Mouse (Mus musculus): ENCODE results near the gene Efcab11. TPM values are rescaled to one million over a fixed set of nuclear protein-coding genes. Genes with fewer than 3 reads are reported as not detected.

The Efcab11 gene
- polyA plus RNA-seq, 1 experiment, result 4.0 TPM

DNA sequence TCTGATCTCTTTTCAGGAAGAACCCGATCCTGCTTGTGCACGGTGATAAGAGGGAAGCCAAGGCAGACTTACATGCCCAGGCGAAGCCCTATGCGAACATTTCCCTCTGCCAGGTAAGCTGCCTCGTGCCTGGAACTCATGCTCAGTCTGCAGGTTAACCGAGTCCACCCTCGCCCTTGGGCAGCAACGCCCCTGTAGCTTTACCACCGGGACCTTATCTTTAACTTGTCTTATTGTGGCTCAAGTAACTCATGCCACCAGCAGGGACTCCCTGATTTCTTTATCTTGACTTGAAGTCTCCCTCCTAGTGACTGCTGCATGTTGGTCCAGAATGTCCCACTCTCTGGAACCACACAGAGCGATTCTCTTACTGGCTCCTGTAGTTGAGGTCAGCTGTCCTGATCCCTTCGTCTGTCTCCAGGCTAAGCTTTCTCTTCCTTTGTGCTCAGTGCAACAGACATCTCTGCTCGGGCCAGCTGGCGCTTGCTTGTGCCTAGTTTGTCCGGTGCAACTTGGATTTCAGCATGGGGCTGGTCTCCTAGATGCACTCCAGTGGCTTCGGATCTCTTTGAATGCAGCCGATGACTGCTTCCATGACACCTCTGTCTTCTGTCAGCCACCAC lies 14.1 kb upstream of the Efcab11 start:
- no peak for TF ChIP-seq GATA1 (IDR thresholded peaks at IDR 0.05; ENCODE audit: low read length)

DNA sequence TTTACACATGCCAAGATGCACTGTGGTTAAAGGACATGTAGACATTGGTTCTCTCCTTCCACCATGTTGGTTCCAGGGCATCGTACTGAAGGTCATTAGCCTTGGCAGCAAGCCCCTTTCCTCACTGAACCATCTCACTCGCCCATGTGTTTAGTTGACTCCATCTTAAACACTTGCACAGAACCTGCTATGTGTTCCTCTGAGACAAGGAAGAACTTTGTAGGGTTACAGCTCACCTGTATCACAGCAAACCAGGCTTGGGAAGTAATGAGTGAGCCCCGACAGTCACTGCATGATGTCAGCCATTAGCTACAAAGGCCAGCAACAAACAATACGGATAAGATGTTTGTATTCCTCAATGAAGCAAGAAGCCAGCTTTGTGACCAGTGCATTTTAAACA lies 13.6 kb upstream of the Efcab11 start:
- TF ChIP-seq GATA1 (IDR thresholded peaks at IDR 0.05; ENCODE audit: low read length), result no peak

DNA sequence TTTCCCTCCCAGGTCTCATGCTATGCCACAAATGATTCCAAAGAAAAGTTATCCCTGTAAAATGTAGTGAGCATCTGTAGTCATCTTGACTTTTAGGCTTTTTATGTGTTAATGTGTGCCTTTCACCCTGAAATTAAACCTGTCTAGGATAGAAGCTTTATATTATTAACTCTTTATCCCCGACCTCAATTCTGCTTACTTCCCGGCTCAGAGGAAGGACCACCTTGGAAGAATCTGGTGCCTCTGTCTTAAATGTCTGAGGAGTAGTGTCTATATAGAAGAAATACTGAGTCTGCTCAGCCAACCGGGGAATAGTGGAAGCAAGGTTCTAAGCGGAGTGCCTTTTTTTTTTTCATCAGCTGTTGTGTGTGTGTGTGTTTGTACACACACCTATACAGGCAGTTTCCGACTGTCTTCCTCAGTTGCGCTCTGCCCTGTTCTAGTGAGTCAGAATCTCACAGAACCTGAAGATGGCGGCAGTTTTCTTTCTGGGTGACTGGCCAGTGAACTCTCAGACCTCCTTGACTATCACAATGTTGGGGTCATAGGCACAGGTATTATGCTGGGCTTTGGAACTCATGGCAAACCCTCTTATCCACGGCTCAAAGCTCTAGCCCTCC lies 1.2 kb upstream of the Efcab11 start:
- TF ChIP-seq GATA1 (IDR thresholded peaks at IDR 0.05; ENCODE audit: low read length), result no peak

DNA sequence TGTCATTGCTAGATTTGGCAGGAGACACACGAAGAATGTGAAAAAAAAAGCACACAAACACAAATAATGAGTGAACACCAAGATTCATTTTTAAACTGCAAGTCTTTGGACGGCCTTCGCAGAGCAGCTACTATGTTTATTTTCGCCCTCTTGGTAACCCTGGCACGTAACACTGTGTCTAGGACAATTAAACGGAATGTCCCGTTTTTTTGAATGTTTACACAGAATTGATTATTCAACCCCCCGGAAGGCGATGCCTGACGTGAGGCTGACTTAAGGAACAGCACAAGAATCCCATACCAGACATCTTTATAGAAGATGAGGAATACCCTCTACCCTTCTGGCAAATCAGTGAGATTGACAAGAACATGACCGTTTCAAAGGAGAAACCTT lies 530 bp downstream of the Efcab11 start:
- no peak for TF ChIP-seq GATA1 (IDR thresholded peaks at IDR 0.05; ENCODE audit: low read length)

DNA sequence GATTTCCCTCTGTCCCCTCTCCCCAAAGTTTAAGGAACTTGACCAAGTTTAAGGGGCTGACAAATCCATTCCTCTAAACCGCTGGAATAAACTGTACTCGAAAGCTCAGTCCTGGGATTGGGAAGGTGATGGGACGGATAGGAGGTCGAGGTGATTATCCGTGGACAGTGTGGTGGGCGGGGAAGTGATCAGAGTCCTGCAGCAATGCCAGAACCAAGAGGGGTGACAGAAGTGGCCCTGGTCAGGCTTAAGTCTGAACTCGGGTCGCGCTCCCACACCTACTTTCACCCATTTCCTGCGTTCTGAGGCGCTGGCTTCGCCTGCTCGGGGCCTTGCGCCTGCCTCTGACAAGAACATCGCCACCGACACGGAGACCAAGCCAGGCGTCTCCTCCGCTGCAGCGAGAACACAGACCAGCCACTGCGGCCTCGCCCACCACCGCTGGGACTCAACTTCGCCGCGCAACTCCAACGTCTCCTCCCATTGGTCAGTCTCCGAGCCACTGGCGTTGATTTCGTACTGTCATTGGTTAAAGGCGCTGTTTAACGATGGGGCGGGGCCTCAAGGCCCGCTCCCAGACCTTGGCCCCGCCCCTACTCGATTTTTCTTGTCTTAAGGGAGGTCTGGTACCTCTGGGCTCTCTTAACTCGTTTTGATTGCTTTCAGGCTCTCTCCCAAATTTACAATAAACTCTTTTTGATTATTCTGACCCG lies 1.1 kb downstream of the Efcab11 start:
- TF ChIP-seq GATA1 (IDR thresholded peaks at IDR 0.05; ENCODE audit: low read length), result no peak

DNA sequence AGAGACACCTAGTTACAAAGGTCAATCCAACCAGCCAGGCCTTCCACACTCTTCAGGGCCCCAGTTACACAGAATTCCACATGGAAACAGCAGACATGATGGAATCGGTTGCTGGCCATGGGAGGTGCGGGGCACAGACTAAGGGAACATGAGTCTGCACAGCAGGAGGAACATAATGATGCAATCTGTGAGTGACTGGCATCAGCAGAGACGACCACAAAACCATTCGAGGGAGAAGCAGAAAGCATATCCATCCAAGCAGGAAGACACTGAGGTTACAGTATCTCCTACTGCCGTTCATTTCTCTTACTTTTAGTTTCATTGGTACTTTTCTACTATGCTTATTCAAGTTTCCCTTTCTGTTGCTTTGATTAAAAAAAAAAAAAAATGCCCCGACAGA lies 9.6 kb downstream of the Efcab11 start:
- TF ChIP-seq GATA1 (IDR thresholded peaks at IDR 0.05; ENCODE audit: low read length), result no peak

DNA sequence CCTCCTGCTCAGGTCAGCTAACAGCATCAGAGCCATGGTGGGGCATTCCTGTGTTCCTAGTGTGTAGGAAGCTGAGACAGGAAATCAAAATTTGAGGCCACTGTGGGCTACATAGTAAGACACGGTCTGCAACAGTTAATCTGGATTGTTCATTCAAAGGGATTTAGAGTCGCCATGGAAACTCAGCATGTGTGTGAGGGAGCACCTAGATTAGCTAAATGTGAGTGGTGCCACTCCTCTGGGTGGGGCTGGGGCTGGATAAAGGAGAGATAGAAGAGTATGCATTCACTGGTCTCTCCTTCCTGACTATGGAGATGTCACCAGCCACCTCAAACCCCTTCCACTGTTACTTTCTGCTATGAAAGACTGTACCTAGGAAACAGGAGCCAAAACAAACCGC lies 10.8 kb downstream of the Efcab11 start:
- TF ChIP-seq GATA1 (IDR thresholded peaks at IDR 0.05; ENCODE audit: low read length), result no peak

DNA sequence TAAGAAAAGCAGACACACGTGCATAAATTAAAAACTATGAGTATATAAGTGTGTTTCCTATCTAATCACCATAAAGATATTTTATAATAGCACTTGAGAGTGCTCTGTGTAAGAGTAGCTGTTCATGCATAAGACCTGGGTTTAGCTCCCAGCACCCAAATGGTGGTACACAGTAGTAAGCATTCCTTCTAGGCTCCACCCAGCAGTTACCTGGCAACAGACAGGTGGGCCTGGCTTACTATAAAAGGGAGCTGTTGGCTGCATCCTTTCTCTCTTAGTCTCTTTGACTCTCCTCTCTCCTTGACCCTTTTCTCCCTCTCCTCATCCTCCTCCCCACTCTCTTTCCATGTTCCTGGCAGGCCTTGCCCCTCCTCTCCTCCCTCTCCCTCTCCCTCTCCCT lies 15.4 kb downstream of the Efcab11 start:
- no peak for TF ChIP-seq GATA1 (IDR thresholded peaks at IDR 0.05; ENCODE audit: low read length)

DNA sequence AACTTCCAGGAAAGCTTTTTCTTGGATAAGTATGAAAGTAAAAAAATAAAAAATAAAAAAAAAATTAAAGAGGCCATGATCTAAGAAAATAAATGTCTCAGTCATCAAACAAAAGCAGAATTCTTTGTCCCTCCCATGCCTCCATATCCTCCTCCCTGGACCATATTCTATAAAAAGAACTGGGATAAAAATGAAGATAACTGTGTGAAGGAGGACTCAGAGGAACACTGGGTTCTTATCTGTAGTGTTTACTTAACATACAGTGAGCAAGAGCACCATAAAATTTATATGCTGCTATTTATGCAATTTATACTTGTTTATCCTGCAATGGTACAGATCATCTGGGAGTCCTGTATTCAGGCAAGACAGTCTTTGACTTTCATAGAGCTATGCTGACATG lies 19.6 kb downstream of the Efcab11 start:
- TF ChIP-seq GATA1 (IDR thresholded peaks at IDR 0.05; ENCODE audit: low read length), result no peak

DNA sequence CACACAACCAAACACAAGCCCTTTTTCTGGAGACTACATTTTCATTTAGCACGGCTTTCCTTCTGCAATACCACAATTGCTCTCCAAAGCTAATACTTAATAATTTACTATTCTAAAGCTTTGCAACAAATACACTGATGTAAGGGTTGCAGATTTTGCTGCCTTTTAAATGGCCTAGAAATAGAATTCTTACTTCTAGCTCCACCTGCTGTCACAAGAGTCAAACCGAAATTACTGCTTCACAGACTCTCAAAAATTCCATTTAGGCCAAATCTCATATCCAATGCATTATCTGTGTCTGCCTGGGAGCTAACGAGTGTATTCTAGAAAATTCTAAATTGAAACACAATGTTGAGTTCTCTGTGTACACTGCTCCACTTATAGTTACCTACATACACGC lies 23.3 kb downstream of the Efcab11 start:
- TF ChIP-seq GATA1 (IDR thresholded peaks at IDR 0.05; ENCODE audit: low read length), result no peak

DNA sequence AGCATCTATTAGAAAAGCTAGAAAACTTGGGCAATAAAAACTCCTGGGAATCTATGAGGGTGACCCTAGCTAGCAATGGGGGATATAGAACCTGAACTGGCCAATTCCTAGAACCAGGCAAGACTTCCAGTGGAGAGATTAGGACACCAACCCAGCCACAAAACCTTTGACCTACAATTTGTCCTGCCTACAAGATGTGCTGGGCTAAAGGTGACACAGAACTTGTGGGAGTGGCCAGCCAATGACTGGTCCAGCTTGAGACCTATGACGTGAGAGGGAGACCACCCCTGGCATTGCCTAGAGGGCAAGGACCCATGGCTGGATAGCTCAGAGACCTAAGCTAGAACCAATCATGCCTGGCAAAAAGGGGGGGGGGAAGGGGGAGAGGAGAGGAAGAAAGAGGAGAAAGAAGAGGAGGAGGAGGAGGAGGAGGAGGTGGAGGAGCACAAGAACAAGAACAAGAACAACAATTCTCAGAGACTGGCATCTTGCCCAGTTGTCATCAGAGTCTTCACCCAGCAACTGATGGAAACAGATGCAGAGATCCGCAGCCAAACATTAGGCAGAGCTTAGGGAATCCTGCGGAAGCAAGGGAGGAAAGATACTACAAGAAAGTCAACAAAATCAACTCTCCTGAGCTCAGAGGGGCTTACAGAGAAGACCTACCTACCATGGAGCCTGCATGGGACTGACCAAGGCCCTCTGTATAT lies 24.7 kb downstream of the Efcab11 start:
- no peak for TF ChIP-seq GATA1 (IDR thresholded peaks at IDR 0.05; ENCODE audit: low read length)

DNA sequence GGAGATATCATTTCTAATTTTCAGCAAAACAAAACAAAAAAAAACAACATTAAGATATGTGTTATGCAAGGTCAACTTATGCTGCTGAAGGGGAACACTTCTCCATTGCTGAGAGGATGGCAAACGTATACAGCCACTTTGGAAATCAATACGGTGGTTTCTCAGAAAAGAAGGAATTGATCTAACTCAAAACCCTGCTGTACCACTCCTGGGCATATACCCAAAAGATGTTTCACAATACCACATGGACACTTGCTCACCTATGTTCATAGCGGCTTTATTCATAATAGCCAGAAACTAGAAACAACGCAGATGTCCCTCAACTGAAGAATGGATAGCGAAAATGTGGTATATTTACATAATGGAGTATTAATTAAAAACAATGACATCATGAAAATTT lies 25.6 kb downstream of the Efcab11 start:
- TF ChIP-seq GATA1 (IDR thresholded peaks at IDR 0.05; ENCODE audit: low read length), result no peak

DNA sequence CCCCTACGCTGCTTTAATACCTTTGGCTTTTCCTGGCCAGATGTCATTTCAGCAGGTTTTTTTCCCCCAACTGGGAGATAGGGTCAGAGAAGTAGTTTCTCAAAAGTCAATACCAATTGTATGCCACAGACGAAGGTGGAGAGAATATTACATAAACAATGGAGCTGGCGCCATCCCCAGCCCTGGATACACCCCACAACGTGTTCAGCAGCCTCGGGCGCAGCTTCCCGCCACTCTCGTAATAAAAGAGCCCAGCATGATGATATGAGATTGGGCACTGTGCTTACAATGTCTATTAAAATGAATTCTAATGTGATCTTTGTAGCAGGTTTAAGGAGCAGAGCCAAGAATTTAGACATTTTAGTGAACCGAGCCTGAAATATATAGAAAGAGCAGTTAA lies 28.2 kb downstream of the Efcab11 start:
- TF ChIP-seq GATA1 (IDR thresholded peaks at IDR 0.05; ENCODE audit: low read length), result no peak

DNA sequence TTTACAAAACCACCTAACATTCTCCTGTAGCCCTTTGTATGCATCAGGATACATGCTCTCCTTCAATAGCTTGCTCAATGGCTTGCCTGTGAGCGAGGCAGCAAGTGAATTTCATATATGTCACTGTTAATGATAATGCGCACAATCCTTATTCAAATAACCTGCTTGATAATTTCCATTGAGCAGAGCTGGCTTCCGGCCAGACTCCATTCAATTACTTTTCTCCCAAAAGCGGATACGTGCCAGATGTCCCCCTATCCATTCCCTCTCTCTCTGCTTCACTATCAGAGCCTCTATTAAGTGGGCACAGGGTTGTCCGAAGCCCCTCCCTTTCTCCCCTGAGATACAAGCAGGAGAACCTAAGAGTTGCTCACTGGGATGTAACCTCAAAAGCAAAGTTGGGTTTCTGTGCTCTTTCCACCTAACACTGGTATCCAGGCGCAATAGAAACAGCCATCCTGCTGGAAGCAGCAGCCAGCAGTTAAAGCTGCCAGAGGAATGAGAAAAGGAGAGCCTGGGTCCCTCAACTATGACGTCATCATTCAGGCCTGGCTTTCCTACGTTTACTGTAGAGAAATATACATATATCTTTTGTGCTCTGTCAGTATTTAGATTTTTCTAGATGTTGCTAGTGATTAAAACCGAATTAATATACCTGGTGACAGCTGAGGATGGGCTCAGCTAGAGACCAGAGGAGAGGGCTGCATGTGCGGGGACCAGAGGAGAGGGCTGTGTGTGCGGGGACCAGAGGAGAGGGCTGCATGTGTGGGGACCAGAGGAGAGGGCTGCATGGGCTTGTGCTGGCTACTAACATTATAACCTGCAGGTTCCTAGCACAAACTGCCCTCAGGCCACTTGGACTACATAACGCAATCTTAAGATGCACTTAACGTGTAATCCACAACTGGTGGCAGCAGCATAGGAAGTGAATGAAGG lies 30.6 kb downstream of the Efcab11 start:
- no peak for TF ChIP-seq GATA1 (IDR thresholded peaks at IDR 0.05; ENCODE audit: low read length)

DNA sequence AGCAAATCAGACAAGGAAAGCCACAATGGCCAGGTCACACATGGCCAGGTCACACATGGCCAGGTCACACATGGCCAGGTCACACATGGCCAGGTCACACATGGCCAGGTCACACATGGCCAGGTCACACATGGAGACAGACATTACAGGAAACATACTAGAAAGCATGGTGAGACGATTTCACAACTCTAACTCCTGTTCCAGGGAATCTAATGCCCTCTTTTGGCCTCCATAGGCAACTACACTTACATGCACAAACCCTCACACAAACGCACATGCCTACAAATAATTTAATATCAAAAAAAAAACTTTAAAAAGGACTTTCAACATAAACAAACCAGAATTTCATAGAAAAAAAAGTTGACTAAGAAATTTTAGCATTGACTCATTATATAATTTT lies 34.2 kb downstream of the Efcab11 start:
- no peak for TF ChIP-seq GATA1 (IDR thresholded peaks at IDR 0.05; ENCODE audit: low read length)
